Mouse (Mus musculus) bone marrow macrophage, adult 2 months (primary cell): ENCODE results near the gene Kalrn. TPM values are rescaled to one million over a fixed set of nuclear protein-coding genes. Genes with fewer than 3 reads are reported as not detected.

Experiments
- H3K27ac ChIP-seq: 2 replicates; pipeline ENCODE4 v1.5.1; 2012; ENCODE audit warnings: low read depth, low read length; ENCODE audit not compliant: insufficient read depth
- H3K4me1 ChIP-seq: 2 replicates; pipeline ENCODE4 v1.6.1; 2012; ENCODE audit warnings: low read length; ENCODE audit not compliant: control insufficient read depth, insufficient read depth
- H3K4me3 ChIP-seq: 2 replicates; pipeline ENCODE4 v1.5.1; 2012; ENCODE audit warnings: mild to moderate bottlenecking, low read length, moderate library complexity; ENCODE audit not compliant: insufficient read depth
- CTCF ChIP-seq: IDR thresholded peaks from 2 replicates; pipeline ENCODE4 v1.5.1; 2012; ENCODE audit warnings: low read depth, mild to moderate bottlenecking, low read length, moderate library complexity
- POLR2A ChIP-seq: IDR thresholded peaks from 2 replicates; pipeline ENCODE4 v1.6.1; 2012; ENCODE audit warnings: mild to moderate bottlenecking, low read depth, low read length, borderline replicate concordance
- polyA plus RNA-seq: library from polyadenylated mRNA; stranded (reverse); fragments of >200 nt; gene quantifications from 2 replicates; pipeline ENCODE4 v1.2.4, GENCODE M21; 2012; ENCODE audit not compliant: missing spikeins, insufficient read depth, insufficient read length

The Kalrn gene
- polyA plus RNA-seq, 1 experiment: not detected

DNA sequence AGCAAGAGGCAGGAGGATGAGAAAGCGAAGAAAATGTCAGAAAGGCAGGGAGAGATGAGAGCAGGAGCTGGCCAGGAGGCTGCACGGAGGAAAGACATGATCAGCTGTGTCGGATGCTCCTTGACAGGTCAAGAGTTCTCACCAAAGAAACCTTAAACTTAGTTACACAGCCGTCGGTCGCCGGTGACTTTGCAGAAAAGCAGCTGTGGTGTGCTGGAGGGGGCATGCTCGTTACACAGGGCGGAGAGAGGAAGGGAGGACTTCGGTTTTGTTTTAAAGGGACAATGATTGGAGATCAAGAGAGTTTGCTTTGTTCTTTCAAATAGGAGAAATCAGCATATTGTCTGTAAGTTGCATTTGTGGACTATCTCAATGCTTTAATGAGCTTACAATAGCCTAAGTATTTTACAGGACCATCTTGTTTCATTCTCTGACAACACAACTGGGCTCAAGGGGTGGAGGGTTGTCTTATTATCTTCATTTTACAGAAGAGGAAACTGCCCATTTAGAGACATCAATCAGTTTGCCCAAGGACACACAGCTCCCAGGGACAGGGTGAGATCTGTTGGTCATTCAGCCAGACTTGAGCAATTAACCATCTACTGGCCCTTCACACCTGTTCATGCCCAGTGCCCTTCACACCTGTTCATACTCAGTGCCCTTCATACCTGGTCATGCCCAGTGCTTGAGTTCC lies 516.8 kb downstream of the Kalrn start:
- Histone ChIP-seq H3K4me3 (no peak overlapping the region), H3K4me1 (no peaks in the 10 kb centered on the region), H3K27ac (no peak overlapping the region)
- no peak for TF ChIP-seq POLR2A
- no peak for TF ChIP-seq CTCF

DNA sequence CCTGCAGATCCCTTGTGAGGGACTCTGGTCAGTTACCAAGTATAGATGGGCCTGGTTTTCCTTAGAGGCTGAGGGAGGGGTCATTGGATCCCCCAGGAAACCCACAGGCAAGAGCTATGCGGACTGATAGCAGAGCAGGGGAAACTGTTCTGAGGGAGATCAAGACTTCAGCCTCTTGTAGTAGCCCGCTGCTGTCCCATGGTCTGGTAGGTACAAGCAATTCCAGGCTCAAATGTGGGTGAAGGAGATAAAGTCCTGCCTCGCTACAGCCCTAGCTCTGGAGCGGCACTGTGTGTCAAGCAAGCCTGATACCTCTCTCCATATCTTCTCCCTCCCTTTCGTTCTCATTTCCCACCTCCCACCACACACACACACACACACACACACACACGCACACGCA lies 523.2 kb downstream of the Kalrn start:
- no peak overlapping the region for H3K27ac ChIP-seq
- no peak overlapping the region for H3K4me3 ChIP-seq
- H3K4me1 ChIP-seq: no peaks in the 10 kb centered on the region
- TF ChIP-seq POLR2A (no peak), CTCF (no peak)

DNA sequence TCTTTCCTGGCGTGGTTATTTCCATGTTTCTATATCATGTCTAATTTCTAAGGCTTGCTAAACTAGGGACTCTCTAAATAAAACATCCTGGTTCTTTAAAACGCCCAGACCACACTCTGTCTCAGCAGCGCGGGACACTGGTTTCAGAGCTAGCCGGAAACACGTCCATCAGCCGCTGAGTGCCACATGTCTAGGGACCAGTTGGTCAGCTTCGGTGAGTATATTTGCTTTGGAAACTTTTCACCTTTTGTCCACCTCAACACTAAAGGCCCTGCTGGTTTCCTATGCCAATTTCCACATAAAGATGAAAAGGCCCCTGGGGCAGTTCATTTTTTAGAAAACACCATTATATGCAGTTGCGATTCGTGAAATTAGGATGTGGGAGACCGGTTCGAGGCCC lies 524.0 kb downstream of the Kalrn start:
- Histone ChIP-seq H3K4me1 (no peaks in the 10 kb centered on the region), H3K27ac (no peak overlapping the region), H3K4me3 (no peak overlapping the region)
- TF ChIP-seq CTCF: no peak
- TF ChIP-seq POLR2A: no peak

DNA sequence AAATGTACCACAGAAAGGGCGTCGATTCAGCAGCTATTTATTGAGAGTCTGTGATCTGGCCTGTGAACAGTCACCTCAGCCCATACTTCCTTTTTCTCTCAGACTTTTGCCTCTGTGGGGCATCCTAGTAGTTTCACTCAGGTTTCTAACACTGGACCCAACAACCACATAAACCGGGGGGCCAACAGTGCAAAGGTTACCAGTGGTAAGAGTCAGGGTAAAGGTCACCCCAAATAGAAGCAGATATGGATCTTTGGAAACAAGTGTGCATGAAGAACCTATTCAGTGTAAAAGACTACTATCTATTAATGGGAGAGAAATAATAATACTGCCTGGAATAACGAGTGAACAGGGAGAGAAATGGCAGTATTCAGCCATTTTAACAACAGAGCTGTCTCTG lies 525.1 kb downstream of the Kalrn start:
- H3K27ac ChIP-seq: no peak overlapping the region
- TF ChIP-seq CTCF (no peak), POLR2A (no peak)
- no peak overlapping the region for H3K4me3 ChIP-seq
- H3K4me1 ChIP-seq: no peaks in the 10 kb centered on the region

DNA sequence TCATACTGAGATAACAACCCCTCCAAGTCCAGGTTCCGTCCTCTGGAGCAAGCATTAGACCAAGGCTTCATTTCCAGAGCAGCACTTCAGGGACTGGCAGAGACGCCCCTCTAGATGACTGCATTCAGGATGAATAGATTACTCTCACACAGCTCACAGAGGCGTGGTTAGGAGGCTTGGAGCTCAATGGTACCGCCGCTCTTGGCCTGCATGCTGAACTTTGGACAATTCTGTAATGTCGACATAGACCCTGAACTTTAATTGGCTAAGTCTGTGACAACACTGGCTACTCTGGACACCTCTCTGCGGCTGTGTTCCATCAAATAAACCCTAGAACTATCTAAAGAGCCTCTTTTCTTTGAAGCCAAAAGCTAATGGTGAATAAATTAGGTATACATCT lies 525.8 kb downstream of the Kalrn start:
- no peak for TF ChIP-seq POLR2A
- no peak for TF ChIP-seq CTCF
- H3K4me3 ChIP-seq: no peak overlapping the region
- H3K27ac ChIP-seq: no peak overlapping the region
- no peaks in the 10 kb centered on the region for H3K4me1 ChIP-seq

DNA sequence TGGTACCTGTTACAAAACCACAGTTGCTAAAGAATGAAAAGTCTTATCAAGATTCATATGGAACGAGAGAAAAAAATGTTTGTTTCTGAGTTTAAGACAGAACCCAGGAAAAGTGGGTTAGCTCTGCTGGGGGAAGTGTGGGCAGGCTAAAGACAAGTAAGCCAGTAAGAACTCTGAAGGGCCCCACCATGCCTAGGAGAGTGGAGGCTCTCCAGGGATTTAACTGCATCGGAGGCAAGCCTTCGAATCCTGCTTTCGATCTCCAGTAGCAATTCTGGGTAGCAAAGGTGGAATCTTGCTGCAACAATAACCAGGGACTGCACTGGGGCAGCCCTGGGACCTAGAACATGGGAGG lies 526.3 kb downstream of the Kalrn start:
- no peak overlapping the region for H3K27ac ChIP-seq
- no peak overlapping the region for H3K4me3 ChIP-seq
- TF ChIP-seq POLR2A (no peak), CTCF (no peak)
- no peaks in the 10 kb centered on the region for H3K4me1 ChIP-seq

DNA sequence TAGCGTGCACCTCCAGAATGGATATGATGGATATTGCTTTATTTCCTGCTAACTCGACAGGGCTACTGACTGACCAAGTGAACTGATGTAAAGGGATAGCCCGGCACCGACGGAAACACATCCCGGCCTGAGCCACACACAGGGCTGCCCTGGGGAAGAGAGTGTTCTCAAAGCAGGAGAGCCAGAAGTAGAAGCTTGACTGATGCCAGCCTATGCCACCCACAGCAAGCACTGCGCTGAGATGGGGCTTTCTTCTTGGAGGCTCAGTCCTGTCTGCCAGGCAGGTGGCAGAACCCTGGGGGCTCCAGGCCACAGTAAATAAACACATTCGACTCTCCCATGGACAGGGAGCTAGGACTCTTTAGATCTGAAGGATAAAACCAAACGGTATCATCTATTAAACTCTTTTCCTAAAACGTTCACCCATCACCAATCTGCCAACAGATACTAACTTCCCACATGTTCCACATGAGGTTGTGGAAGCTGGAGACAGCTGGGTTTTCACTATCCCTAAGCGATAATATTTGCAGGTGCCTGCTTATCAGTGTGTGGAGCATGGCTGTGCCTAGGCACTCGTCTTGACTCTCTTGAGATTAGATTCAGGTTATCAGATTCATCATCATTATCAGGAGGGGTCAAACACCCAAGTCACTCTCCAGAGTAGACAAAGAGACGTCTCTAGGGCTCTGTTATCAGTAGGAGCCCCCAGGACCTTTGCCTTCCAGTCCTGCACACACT lies 526.9 kb downstream of the Kalrn start:
- H3K4me1 ChIP-seq: no peaks in the 10 kb centered on the region
- TF ChIP-seq POLR2A: no peak
- no peak for TF ChIP-seq CTCF
- no peak overlapping the region for H3K27ac ChIP-seq
- no peak overlapping the region for H3K4me3 ChIP-seq

DNA sequence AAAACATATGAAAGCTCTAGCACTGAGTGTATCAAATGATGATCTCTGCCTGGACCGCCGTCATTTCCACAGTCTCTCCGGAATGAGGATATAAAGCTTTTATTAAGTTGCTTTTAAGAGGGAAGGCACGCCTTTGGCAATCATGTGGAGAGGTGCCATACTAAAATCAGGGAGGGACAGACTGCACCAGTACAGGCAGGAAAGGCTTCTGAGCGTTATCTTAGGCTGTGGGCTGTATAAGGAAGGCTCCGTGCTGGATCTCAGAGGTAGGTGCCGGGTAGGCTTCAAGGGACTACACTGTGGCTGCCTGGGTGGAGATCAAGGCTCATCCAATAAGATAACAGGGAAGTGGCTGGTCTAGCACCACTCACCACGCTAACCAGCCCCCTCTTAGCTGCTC lies 528.8 kb downstream of the Kalrn start:
- Histone ChIP-seq H3K4me1 (no peaks in the 10 kb centered on the region), H3K4me3 (no peak overlapping the region), H3K27ac (no peak overlapping the region)
- TF ChIP-seq CTCF (no peak), POLR2A (no peak)

DNA sequence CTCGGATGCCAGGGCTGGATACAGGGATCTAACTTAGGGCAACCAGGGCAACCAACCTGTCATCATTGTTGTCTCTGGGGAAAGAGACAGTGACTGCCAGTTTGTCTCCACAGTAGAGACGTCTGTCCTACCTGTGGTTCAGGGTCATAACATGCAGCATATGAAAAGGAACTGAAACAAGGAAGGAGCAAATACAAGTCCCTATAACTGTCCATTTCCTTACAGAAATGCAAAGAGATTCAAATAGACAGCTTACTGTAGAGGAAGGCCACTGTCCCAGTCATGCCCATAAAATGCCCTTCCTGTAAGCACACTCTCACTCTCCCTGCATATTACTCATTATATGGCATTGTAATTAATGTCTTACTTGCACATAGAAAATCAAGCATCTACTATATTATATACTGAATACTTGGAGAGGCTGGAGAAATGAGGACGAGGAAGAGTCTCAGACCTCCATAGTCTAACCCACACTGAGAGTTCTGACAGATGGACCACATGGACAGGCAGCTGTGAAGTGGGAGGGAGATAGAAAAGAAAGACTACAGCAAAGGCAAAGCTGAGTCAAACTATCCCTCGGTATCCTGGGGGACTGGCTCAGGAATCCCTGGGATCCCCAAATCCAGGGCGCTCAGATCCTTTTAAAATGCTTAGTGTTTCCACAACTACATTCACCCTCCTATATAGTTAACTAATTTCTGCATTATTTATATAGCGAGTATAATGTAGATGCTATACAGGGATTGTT lies 530.1 kb downstream of the Kalrn start:
- Histone ChIP-seq H3K4me3 (no peak overlapping the region), H3K4me1 (no peaks in the 10 kb centered on the region), H3K27ac (no peak overlapping the region)
- TF ChIP-seq POLR2A: no peak
- no peak for TF ChIP-seq CTCF

DNA sequence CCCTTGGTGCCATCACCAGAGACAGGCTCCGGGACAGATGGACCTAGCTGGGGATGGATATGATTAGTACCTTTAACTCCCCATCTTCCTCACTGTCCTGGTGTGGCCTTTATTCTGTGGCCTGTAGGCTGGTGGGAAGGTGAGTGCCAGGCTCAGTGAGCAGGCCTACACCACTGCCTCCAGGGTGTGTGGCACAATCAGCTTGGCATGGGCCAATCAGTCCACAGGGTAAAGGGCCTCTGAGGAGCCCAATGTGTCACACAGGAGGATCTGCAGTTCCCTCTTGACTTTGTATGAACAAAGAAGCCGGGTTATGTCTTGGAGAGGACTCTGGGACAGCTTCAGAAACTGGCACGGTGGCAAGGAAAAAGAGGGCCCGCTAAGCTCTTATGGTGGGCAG lies 530.7 kb downstream of the Kalrn start:
- Histone ChIP-seq H3K4me3 (no peak overlapping the region), H3K27ac (no peak overlapping the region), H3K4me1 (no peaks in the 10 kb centered on the region)
- no peak for TF ChIP-seq POLR2A
- TF ChIP-seq CTCF: no peak
